ENCODE assay signal across 8 mouse cellular contexts in the genomic region with DNA sequence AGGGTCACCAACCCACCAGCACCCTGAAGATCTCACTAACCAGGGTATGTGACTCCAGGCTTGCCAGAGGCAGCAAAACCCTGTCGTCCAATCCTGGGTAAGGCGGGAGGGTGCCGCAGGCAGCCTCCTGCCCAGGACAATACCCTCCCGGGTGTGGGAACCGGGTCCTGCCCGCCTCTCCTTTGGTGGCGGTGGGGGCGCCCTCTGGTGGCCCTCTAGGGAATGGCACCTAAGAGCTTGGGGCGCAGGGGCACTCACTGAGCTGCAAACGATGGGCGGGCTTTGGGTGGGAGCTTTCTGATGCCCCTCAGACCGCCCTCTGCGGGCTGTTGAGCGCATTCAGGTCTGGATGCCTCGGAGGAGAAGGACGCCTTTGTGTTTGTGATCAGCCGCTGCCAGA. TPM values are rescaled to one million over a fixed set of nuclear protein-coding genes. Genes with fewer than 3 reads are reported as not detected.
A peak's percentile ranks its signal among the peaks of the same experiment; 100 is the strongest.
DNase-seq lines count a peak whose midpoint lies in the region; ATAC-seq and TF ChIP-seq lines count a peak whose summit lies in the region.

No protein-coding gene starts in this region.

- TF ChIP-seq RAD21 in MEL (IDR thresholded peaks at IDR 0.05; ENCODE audit: low read depth, low read length): peak; percentile 41

- no peaks in the 10 kb centered on the region; the same call in 1 of the 2 replicates for H3K79me2 ChIP-seq in MEL (ENCODE audit: control insufficient read depth, insufficient read depth, low read length, poor library complexity)

- peak overlapping the region; percentile 97 for H3K4me2 ChIP-seq in forebrain, embryonic 12.5 days
- peak overlapping the region; percentile 100 for H3K4me2 ChIP-seq in lung, embryonic 14.5 days

- no peaks in the 10 kb centered on the region for H3K4me1 ChIP-seq in MEL (ENCODE audit: control insufficient read depth in 1 of 2, insufficient read depth in 2 of 2, low read length in 2 of 2)
- peaks cover 42% of the 10 kb centered on the region for H3K4me1 ChIP-seq in forebrain, embryonic 12.5 days
- H3K4me1 ChIP-seq in lung, embryonic 14.5 days (ENCODE audit: insufficient read depth): no peaks in the 10 kb centered on the region
- H3K4me1 ChIP-seq in olfactory bulb, adult 2 months (ENCODE audit: control insufficient read depth, insufficient read depth, low read length): peaks cover 20% of the 10 kb centered on the region

- H3K27ac ChIP-seq in MEL (ENCODE audit: control insufficient read depth, low read depth, low read length): no peak overlapping the region
- peak overlapping the region; percentile 85 for H3K27ac ChIP-seq in forebrain, embryonic 12.5 days
- H3K27ac ChIP-seq in lung, embryonic 14.5 days (ENCODE audit: low read depth): no peak overlapping the region
- no peak overlapping the region for H3K27ac ChIP-seq in olfactory bulb, adult 2 months (ENCODE audit: insufficient read depth, low read depth, low read length)

- 0 out of 4 replicates have a peak, but pooled peaks of 1 of the 2 experiments have one; percentile 3 for TF ChIP-seq EP300 in MEL (IDR thresholded peaks at IDR 0.05; ENCODE audit: low read depth in 1 of 2, low read length in 2 of 2)

- no peaks in the 10 kb centered on the region for H3K36me3 ChIP-seq in MEL (ENCODE audit: control insufficient read depth in 1 of 2, insufficient read depth in 2 of 2, low read length in 2 of 2)
- H3K36me3 ChIP-seq in forebrain, embryonic 12.5 days (replicated peaks): no peaks in the 10 kb centered on the region
- H3K36me3 ChIP-seq in lung, embryonic 14.5 days (ENCODE audit: insufficient read depth): no peaks in the 10 kb centered on the region

- TF ChIP-seq POLR2A in MEL (IDR thresholded peaks at IDR 0.05; ENCODE audit: control insufficient read depth in 1 of 2, insufficient read depth in 1 of 2, low read depth in 1 of 2, low read length in 2 of 2, poor library complexity in 1 of 2): no peak
- no peak for TF ChIP-seq POLR2A in olfactory bulb, adult 2 months (IDR thresholded peaks at IDR 0.05; ENCODE audit: insufficient read depth, low read depth, low read length)

- TF ChIP-seq CTCF in MEL (IDR thresholded peaks at IDR 0.05 in 2 of 3, conservative IDR thresholded peaks at IDR 0.05 in 1 of 3; ENCODE audit: control insufficient read depth in 1 of 3, insufficient read depth in 1 of 3, low read depth in 2 of 3, low read length in 3 of 3, poor library complexity in 1 of 3, severe bottlenecking in 1 of 3): peak; percentile 55 to 94 (median 79)
- peak; percentile 98 for TF ChIP-seq CTCF in lung, embryonic 14.5 days (IDR thresholded peaks at IDR 0.05; ENCODE audit: low read depth)
- TF ChIP-seq CTCF in olfactory bulb, adult 2 months (IDR thresholded peaks at IDR 0.05; ENCODE audit: insufficient read depth, low read depth, low read length): peak; percentile 90

- peak overlapping the region; percentile 38 for H3K9ac ChIP-seq in MEL (ENCODE audit: control insufficient read depth, low read depth, low read length, poor library complexity, severe bottlenecking)
- peak overlapping the region; percentile 83 for H3K9ac ChIP-seq in forebrain, embryonic 12.5 days
- peak overlapping the region; percentile 29; the same call in 1 of the 2 replicates for H3K9ac ChIP-seq in lung, embryonic 14.5 days

- intact Hi-C loops in heart, postnatal 14 days (cut with DNase I): loop anchor here (1.0 to 10.0 kb wide), 4 partner anchors 171 to 407 kb away; no protein-coding TSS in a partner anchor

- ATAC-seq in forebrain, embryonic 12.5 days (ENCODE audit: low FRiP score): peak; percentile 77
- ATAC-seq in lung, embryonic 14.5 days (ENCODE audit: insufficient read depth): peak; percentile 42

- 0% methylated on average over 17 of the region's 17 CpGs for WGBS in forebrain, embryonic 12.5 days
- WGBS in large intestine, adult 2 months: 2% methylated on average over 17 of the region's 17 CpGs
- WGBS in lung, embryonic 14.5 days: under 1% methylated on average over 17 of the region's 17 CpGs
- WGBS in olfactory bulb, adult 2 months: under 1% methylated on average over 17 of the region's 17 CpGs

- DNase-seq in MEL (ENCODE audit: low read depth, low spot score): peak; percentile 74
- peak; percentile 57 for DNase-seq in c-Kit-positive CD71-positive TER-119-positive erythroid progenitor cells, embryonic 14.5 days (ENCODE audit: low spot score)
- DNase-seq in heart, postnatal 14 days: peak; percentile 85 to 91
- DNase-seq in large intestine, adult 2 months (ENCODE audit: low read depth, low spot score): peak; percentile 31
- peak; percentile 93 for DNase-seq in lung, embryonic 14.5 days
- peak; percentile 94 for DNase-seq in thymus, postnatal 0 days (ENCODE audit: low spot score)

- H3K9me3 ChIP-seq in MEL (replicated peaks; ENCODE audit: insufficient read depth, low read length): no peaks in the 10 kb centered on the region
- no peaks in the 10 kb centered on the region for H3K9me3 ChIP-seq in forebrain, embryonic 12.5 days
- H3K9me3 ChIP-seq in lung, embryonic 14.5 days (ENCODE audit: low read depth, low read length): no peaks in the 10 kb centered on the region

- no peaks in the 10 kb centered on the region; a peak in 1 of 4 replicates for H3K27me3 ChIP-seq in MEL (ENCODE audit: control insufficient read depth in 1 of 2, insufficient read depth in 2 of 2, low read length in 2 of 2)
- H3K27me3 ChIP-seq in forebrain, embryonic 12.5 days: peaks cover 38% of the 10 kb centered on the region
- H3K27me3 ChIP-seq in lung, embryonic 14.5 days (ENCODE audit: insufficient read depth, low read length): peaks cover 44% of the 10 kb centered on the region

- H3K4me3 ChIP-seq in MEL (ENCODE audit: control insufficient read depth in 1 of 2, insufficient read depth in 1 of 2, low read depth in 2 of 2, low read length in 2 of 2): peak overlapping the region; percentile 49 to 79; a peak in 3 of 4 replicates
- peak overlapping the region; percentile 73 for H3K4me3 ChIP-seq in forebrain, embryonic 12.5 days (replicated peaks)
- peak overlapping the region; percentile 69 for H3K4me3 ChIP-seq in lung, embryonic 14.5 days (ENCODE audit: low read depth, low read length)
- H3K4me3 ChIP-seq in olfactory bulb, adult 2 months (ENCODE audit: insufficient read depth, low read depth, low read length): peak overlapping the region; percentile 33

TF ChIP-seq in MEL, 35 proteins besides CTCF, POLR2A, EP300 and RAD21:
- TF ChIP-seq USF2 (IDR thresholded peaks at IDR 0.05; ENCODE audit: borderline replicate concordance in 1 of 2, insufficient read depth in 1 of 2, low read depth in 1 of 2, low read length in 2 of 2) (no peak), E2F4 (IDR thresholded peaks at IDR 0.05; ENCODE audit: borderline replicate concordance, low read depth, low read length) (no peak), POLR2AphosphoS2 (IDR thresholded peaks at IDR 0.05; ENCODE audit: low read length) (no peak), UBTF (IDR thresholded peaks at IDR 0.05; ENCODE audit: borderline replicate concordance, insufficient read depth, low read depth, low read length) (no peak), ZC3H11A (IDR thresholded peaks at IDR 0.05; ENCODE audit: low read depth, low read length) (peak; percentile 48), HCFC1 (IDR thresholded peaks at IDR 0.05; ENCODE audit: low read depth, low read length) (no peak), NELFE (IDR thresholded peaks at IDR 0.05; ENCODE audit: low read depth, low read length) (no peak), MEF2A (IDR thresholded peaks at IDR 0.05; ENCODE audit: extremely low read depth, insufficient replicate concordance, low read depth, low read length, poor library complexity, severe bottlenecking) (no peak), MAZ (IDR thresholded peaks at IDR 0.05; ENCODE audit: low read depth, low read length) (peak; percentile 65; the same call in 1 of the 2 replicates), SMC3 (IDR thresholded peaks at IDR 0.05; ENCODE audit: low read depth, low read length) (peak; percentile 86), BHLHE40 (IDR thresholded peaks at IDR 0.05; ENCODE audit: borderline replicate concordance, low read depth, low read length) (no peak)

RNA-seq across cellular contexts. Expression of gene Mmp17, which starts 2.0 kb away (rescaled TPM):
- total RNA-seq in MEL (2012; rRNA removed): 0.92 and 1.1 TPM in 2 replicates
- polyA plus RNA-seq in MEL (2012; ENCODE audit: insufficient read depth in 1 of 2, insufficient read length in 2 of 2, low read depth in 1 of 2, low replicate concordance in 2 of 2, missing spikeins in 1 of 2): 1 to 10 TPM in 1 of 2 experiments, not detected in 1; 1.6 TPM
- 8.4 and 10.4 TPM in 2 replicates for polyA plus RNA-seq in forebrain, embryonic 12.5 days (2016; fragmentation: Nextera tagmentation; extraction: Ambion mirVana)
- total RNA-seq in heart, postnatal 14 days (2021): 1 to 10 TPM; 1.7 to 2.4 TPM
- 4.0 and 4.3 TPM in 2 replicates for polyA plus RNA-seq in large intestine, adult 2 months (2012; rRNA removed)
- 1.4 and 1.5 TPM in 2 replicates for polyA plus RNA-seq in lung, embryonic 14.5 days (2014; fragmentation: Nextera tagmentation; extraction: Ambion mirVana)
- not detected in 2 replicates for polyA plus RNA-seq in olfactory bulb, adult 2 months (2012; ENCODE audit: insufficient read depth, insufficient read length, low replicate concordance, missing spikeins)
- 1.5 and 2.3 TPM in 2 replicates for polyA plus RNA-seq in thymus, postnatal 0 days (2015; fragmentation: Nextera tagmentation; extraction: Ambion mirVana)

Comparison
In these comparisons a context has a peak if more than half of its experiments do, and no peak if none do; other contexts are left out.
1. DNase-seq: peak in every context shown above with its lines; median percentile 94 in thymus, postnatal 0 days; 93 in lung, embryonic 14.5 days; 88 in heart, postnatal 14 days; 74 in MEL; 57 in c-Kit-positive CD71-positive TER-119-positive erythroid progenitor cells, embryonic 14.5 days; 31 in large intestine, adult 2 months.
2. H3K9ac ChIP-seq: peak in every context shown above with its lines; median percentile 83 in forebrain, embryonic 12.5 days; 38 in MEL; 29 in lung, embryonic 14.5 days.